Mouse (Mus musculus) forebrain, embryonic 15.5 days (tissue): ENCODE results near the gene Myo18b. TPM values are rescaled to one million over a fixed set of nuclear protein-coding genes. Genes with fewer than 3 reads are reported as not detected.

Experiments used
- ATAC-seq: fragments of 200-750 bp; cut with Nextera tagmentation; replicated peaks from 2 replicates; pipeline ENCODE4 v1.8.0; 2017; ENCODE audit warnings: mild to moderate bottlenecking, moderate TSS enrichment, moderate library complexity
- H3K27ac ChIP-seq: fragments of 300-500 bp; sonication (generic); replicated peaks from 2 replicates; pipeline ENCODE4 v1.5.1; 2015; ENCODE audit warnings: mild to moderate bottlenecking, inconsistent platforms
- H3K27me3 ChIP-seq: fragments of 300-500 bp; sonication (generic); 2 replicates; pipeline ENCODE4 v1.6.1; 2015; ENCODE audit warnings: inconsistent platforms
- H3K36me3 ChIP-seq: fragments of 300-500 bp; sonication (generic); 2 replicates; pipeline ENCODE4 v1.6.1; 2015; ENCODE audit warnings: mild to moderate bottlenecking, inconsistent platforms
- H3K4me1 ChIP-seq: fragments of 300-500 bp; sonication (generic); 2 replicates; pipeline ENCODE4 v1.6.1; 2015; ENCODE audit warnings: inconsistent platforms
- H3K4me2 ChIP-seq: fragments of 300-500 bp; sonication (generic); replicated peaks from 2 replicates; pipeline ENCODE4 v1.6.1; 2015; ENCODE audit warnings: mild to moderate bottlenecking, inconsistent platforms
- H3K4me3 ChIP-seq: fragments of 300-500 bp; sonication (generic); 2 replicates; pipeline ENCODE4 v1.5.1; 2015; ENCODE audit warnings: mild to moderate bottlenecking, inconsistent platforms
- H3K9ac ChIP-seq: fragments of 300-500 bp; sonication (generic); replicated peaks from 2 replicates; pipeline ENCODE4 v1.6.1; 2015; ENCODE audit warnings: mild to moderate bottlenecking, inconsistent platforms
- H3K9me3 ChIP-seq: fragments of 300-500 bp; sonication (generic); 2 replicates; pipeline ENCODE4 v1.6.1; 2016; ENCODE audit warnings: inconsistent platforms
- WGBS: fragments of 180-500 bp; shearing (Covaris S2); methylation state at CpG from one replicate; pipeline ENCODE4 v1.1.7; 2015; ENCODE audit warnings: mixed read lengths; 5-methylcytosine and 5-hydroxymethylcytosine counted together
- polyA plus RNA-seq: library from polyadenylated mRNA; unstranded; fragments of >200 nt; fragmentation: Nextera tagmentation; extraction: Ambion mirVana; gene quantifications from 2 replicates; pipeline ENCODE4 v1.2.1, GENCODE M21; 2015

The Myo18b gene
- polyA plus RNA-seq, 1 experiment from 2014 or later: 1.2 TPM

DNA sequence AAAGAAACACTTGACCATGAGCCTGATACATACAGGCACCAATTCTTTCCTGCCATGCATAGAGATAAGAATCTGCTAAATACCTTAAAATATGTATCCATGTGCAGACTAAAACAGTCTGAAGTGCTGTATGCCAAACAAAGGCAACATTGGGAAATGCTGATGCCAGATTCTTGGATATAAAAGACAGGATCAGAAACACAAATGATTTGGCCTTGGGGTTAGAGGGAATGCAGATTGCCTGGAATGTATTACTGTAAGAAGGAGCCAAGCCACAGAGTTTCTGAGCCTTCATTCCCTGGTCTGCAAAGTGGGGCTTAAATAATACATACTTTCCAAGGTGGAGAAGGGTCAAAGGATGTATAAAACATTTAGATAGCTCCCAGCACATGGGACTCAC, 61.3 kb downstream of the Myo18b start:
- ATAC-seq: no peak
- H3K27ac ChIP-seq: peak overlapping the region; percentile 54
- H3K4me1 ChIP-seq: 0 out of 2 replicates have a peak, but pooled peaks cover 3% of the 10 kb centered on the region
- no peaks in the 10 kb centered on the region for H3K9me3 ChIP-seq
- no peaks in the 10 kb centered on the region for H3K36me3 ChIP-seq
- H3K27me3 ChIP-seq: no peaks in the 10 kb centered on the region
- no peak overlapping the region for H3K4me3 ChIP-seq
- H3K9ac ChIP-seq: no peak overlapping the region
- no peak overlapping the region for H3K4me2 ChIP-seq

DNA sequence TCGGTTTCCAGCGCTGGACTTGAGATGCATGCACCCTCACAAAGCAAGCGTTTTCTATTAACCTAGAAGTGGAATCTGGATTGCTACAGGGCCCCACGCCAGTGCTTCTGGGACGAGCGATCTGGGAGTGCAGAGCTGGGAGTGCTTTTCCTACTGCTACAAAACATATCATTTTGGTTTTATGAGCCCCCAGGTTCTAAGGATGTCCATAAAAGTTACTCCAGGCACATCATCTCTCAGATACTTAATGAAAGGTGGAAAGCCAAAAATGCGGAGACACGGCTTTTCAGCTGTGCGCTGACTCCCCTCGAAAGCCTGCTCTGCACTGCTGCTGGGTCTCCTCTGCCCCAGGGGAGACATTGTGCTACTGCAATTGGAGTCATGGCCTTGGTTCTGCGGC, 62.3 kb downstream of the Myo18b start:
- 79% methylated on average over 11 of the region's 11 CpGs for WGBS
- peak overlapping the region; percentile 54; the same call in 1 of the 2 replicates for H3K27ac ChIP-seq

DNA sequence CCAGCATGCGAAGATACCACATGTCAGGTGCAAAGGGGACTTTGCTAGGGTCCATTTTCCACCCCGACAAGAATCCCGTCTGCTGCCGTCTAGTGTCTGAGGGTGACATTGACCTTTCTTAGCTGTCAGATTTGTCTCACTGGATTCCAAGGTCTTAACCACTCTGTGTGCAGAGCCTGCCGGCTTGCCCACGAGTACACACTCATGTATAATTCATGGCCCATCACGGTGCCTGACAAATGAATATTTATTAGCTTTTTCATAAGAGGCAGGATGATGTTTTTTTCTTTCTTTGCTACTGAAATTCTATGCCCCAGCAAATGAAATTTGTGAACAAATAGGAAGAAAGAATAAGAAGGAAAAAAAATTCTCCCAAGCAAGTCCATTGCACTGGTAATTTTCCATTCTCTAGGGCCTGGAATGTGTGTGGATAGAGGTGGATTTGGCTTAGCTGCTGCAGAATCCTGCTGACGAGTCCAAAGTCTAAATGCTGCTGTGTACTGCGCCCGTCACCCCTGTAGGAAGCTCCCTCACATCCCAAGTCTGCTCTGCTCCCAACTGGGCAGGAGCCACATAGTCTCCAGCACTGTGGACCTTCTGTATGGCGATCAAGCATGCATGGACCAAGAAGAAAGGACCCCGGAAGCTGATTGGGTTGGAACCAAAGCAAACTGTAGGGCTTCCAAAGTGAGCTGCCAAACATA, 70.9 kb downstream of the Myo18b start:
- Histone ChIP-seq H3K9me3 (no peaks in the 10 kb centered on the region), H3K9ac (no peak overlapping the region), H3K36me3 (no peaks in the 10 kb centered on the region), H3K4me2 (no peak overlapping the region), H3K4me1 (peaks cover 17% of the 10 kb centered on the region), H3K27me3 (no peaks in the 10 kb centered on the region), H3K27ac (peak overlapping the region; percentile 85), H3K4me3 (no peak overlapping the region)
- ATAC-seq: peak; percentile 76
- 35% methylated on average over 12 of the region's 12 CpGs for WGBS

More for the DNA sequence above, 62.3 kb downstream of the Myo18b start:
- Histone ChIP-seq H3K9me3 (no peaks in the 10 kb centered on the region), H3K36me3 (no peaks in the 10 kb centered on the region), H3K4me1 (0 out of 2 replicates have a peak, but pooled peaks cover 3% of the 10 kb centered on the region), H3K4me3 (no peak overlapping the region), H3K4me2 (no peak overlapping the region), H3K27me3 (no peaks in the 10 kb centered on the region), H3K9ac (no peak overlapping the region)
- ATAC-seq: no peak

DNA sequence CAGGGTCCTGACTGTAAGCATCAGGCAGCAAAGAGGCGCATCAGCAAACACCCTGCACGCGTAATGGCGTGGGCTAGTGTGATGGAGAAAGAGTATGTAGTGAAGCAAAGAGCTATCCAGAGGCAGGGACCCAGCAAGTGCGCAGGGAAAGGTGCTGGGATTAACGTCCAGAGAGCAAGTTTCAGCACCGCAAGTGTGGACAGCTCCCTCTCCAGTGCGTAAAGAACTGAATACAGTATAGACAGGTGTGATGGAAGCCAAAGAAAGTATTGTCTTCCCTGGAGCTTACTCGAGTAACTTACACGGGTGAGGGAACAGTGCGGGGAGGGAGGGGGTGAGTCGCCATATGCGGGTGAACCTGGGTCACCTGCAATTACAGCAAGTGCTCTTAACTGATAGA, 71.8 kb downstream of the Myo18b start:
- H3K9me3 ChIP-seq: no peaks in the 10 kb centered on the region
- H3K27me3 ChIP-seq: no peaks in the 10 kb centered on the region
- H3K27ac ChIP-seq: no peak overlapping the region
- no peak overlapping the region for H3K4me3 ChIP-seq
- ATAC-seq: no peak
- H3K4me2 ChIP-seq: no peak overlapping the region
- H3K36me3 ChIP-seq: no peaks in the 10 kb centered on the region
- no peak overlapping the region for H3K9ac ChIP-seq
- H3K4me1 ChIP-seq: peaks cover 17% of the 10 kb centered on the region
- 37% methylated on average over 13 of the region's 13 CpGs for WGBS

DNA sequence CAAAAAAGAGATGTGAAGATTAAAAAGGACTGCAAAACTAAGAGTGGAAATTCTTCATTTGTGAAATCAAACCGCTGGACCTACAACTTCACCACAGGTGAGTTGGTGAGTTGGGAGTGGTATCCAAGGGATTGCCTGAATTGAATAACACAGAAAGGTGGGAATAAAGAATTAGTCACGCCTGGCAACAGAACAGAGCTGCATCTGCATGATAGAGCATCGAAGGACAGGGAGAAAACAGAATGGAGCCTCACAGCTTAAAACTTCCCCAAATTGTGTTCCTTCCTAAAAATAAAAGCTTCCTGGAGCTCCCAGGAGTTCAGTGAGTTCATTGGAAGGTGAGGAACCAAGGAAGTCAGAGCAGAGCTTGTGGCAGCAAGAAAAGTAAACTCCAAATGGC, 73.7 kb downstream of the Myo18b start:
- Histone ChIP-seq H3K9ac (no peak overlapping the region), H3K4me3 (no peak overlapping the region), H3K4me1 (peaks cover 17% of the 10 kb centered on the region), H3K9me3 (no peaks in the 10 kb centered on the region), H3K4me2 (no peak overlapping the region), H3K36me3 (no peaks in the 10 kb centered on the region), H3K27me3 (no peaks in the 10 kb centered on the region), H3K27ac (no peak overlapping the region)
- ATAC-seq: no peak
- 69% methylated on average over 3 of the region's 3 CpGs for WGBS

DNA sequence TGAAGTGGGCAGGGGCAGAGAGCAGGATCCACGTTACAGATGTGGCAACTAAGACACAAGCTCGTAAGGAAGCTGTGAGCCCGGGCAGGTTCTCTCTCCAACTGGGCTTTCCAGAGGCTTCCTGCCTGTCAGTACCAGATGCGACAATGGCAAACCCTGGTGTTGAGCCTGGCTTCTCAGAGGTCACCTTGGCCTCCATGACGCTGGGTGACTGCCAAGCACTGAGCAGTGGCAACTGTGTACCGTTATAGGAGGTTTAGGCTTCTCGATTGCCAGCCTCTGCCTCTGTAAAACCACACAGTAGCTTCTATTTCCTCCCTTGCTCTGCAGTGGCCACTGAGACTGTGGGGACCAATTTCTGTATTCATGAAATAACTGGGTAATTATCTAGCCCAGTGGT, 81.1 kb downstream of the Myo18b start:
- Histone ChIP-seq H3K27ac (no peak overlapping the region), H3K9me3 (no peaks in the 10 kb centered on the region), H3K27me3 (no peaks in the 10 kb centered on the region), H3K4me3 (no peak overlapping the region), H3K36me3 (no peaks in the 10 kb centered on the region), H3K4me1 (no peaks in the 10 kb centered on the region), H3K4me2 (no peak overlapping the region), H3K9ac (no peak overlapping the region)
- WGBS: 80% methylated on average over 7 of the region's 7 CpGs
- no peak for ATAC-seq

DNA sequence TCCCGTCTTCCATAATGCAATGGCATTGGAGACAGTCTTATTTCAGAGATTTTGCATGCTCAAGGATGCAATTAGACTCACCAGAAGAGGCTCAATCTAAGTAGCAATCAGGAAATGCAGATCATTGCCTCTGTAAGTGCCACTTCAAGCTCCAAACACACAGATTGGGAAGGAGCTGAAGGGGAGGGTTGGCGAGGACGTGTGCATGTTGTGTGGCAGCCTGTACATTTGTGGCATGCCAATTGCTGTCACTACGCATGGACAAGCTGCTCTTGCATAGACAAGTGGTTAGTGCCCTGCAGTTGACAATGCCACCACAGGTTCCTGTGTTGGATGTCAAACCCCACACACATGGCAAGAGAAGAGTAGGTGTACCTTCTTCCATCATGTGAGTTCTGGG, 88.5 kb downstream of the Myo18b start:
- Histone ChIP-seq H3K27ac (no peak overlapping the region), H3K9me3 (no peaks in the 10 kb centered on the region), H3K4me1 (no peaks in the 10 kb centered on the region), H3K4me2 (no peak overlapping the region), H3K4me3 (no peak overlapping the region), H3K9ac (no peak overlapping the region), H3K27me3 (no peaks in the 10 kb centered on the region), H3K36me3 (no peaks in the 10 kb centered on the region)
- WGBS: 70% methylated on average over 4 of the region's 4 CpGs
- no peak for ATAC-seq

DNA sequence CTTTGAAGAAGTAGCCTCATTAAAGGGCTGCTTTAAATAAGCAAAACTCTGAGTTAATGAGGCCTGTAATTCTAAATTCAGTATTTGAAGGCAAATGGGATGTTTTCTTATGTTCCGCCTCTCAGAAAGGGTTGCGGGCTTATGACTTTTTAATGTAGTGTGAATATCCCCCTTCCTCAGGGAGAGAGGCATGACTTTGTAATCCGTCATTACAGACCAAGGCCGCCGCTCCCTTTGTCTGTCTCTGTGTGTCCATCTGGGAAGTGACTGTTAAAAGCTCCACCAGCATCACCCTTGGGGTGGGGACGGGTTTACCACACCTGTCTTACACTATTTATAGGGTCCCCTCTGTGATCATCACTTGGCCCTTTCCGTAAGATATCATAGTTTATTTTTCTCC, 100.1 kb downstream of the Myo18b start:
- Histone ChIP-seq H3K4me2 (no peak overlapping the region), H3K9ac (no peak overlapping the region), H3K9me3 (no peaks in the 10 kb centered on the region), H3K27me3 (no peaks in the 10 kb centered on the region), H3K4me3 (no peak overlapping the region), H3K27ac (no peak overlapping the region), H3K36me3 (no peaks in the 10 kb centered on the region), H3K4me1 (0 out of 2 replicates have a peak, but pooled peaks cover 2% of the 10 kb centered on the region)
- ATAC-seq: no peak
- WGBS: 49% methylated on average over 7 of the region's 7 CpGs

DNA sequence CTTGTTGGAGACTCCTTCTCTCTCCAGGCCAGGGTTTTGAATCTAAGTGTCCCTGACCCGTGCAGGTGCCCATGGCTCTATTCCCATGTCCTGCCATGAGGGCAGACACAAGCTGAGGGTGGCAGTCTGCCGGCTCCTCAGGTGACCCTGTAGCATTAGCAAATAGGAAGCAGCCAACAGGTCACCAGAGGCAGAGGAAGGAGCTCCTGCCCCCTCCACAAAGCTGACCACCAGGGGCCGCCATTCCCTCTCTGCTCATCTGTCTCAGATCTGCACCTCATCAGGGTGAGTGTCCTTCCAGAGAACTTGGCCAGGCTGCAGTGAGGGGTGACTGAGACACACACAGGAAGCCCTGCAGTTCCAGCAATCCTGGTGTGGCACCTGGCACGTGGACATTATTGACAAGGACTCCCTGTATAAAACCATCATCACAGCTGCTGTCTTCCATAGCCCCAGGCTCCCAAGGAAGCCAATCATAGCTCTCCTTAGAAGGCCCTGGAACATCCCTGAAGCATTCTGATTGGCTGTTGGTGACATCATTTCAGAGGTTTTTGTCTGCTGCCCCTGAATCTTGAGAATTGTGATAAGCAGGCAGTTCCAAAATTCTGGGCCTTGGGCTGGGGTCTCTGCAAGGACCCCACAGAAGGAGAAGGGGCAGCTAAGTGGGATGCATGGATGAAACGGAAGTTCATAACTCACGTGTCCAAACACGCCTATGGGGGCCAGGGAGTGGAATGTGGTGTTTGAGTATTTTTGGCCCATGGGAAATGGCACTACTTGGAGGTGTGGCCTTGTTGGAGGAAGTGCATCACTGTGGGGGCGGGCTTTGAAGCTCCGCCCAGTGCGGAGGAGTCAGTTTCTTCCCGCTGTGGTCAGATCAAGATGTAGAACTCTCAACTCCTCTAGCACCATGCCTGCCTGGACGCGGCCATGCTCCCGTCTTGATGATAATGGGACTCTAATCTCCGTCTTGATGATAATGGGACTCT, 104.1 kb downstream of the Myo18b start:
- H3K36me3 ChIP-seq: no peaks in the 10 kb centered on the region
- H3K4me3 ChIP-seq: no peak overlapping the region
- H3K9me3 ChIP-seq: no peaks in the 10 kb centered on the region
- 0 out of 2 replicates have a peak, but pooled peaks cover 2% of the 10 kb centered on the region for H3K4me1 ChIP-seq
- H3K4me2 ChIP-seq: no peak overlapping the region
- no peak overlapping the region for H3K27ac ChIP-seq
- H3K9ac ChIP-seq: no peak overlapping the region
- WGBS: 82% methylated on average over 15 of the region's 15 CpGs
- H3K27me3 ChIP-seq: no peaks in the 10 kb centered on the region
- no peak for ATAC-seq

DNA sequence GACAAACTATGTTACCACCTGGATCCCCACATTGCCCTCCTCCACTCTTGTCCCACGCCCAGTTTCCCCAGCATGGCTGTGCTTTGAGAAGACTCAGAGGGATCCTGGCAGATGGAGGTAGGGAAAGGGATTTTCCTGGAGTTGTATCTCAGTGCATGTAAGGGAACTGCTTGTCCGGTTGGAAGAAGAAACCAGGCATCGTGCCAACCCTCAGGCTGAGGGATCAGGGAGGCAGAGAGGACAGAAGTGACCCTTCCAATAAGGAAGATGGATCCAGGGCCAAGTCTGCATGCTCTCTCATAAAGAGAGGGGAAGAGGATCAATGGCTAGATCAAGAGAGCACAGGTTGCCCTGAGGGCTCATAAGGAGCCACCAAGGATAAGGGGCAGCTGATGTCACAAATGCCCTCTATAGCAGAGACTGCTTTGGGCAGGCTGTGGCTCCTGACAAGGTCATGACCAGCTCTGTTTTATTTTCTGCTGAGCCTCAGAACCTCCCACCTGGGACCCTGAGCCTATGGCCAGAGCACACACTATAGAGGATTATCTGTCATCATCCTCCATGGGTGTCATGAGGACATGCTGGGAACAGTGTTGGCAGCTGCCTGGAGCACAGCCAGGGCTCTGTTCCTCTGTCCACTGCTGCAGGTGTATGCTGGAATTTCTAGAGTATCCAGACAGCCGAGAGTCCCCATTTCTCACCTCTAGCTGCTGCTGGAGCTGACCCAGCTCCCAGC, 105.6 kb downstream of the Myo18b start:
- H3K4me1 ChIP-seq: no peaks in the 10 kb centered on the region
- ATAC-seq: no peak
- H3K27me3 ChIP-seq: no peaks in the 10 kb centered on the region
- no peaks in the 10 kb centered on the region for H3K9me3 ChIP-seq
- WGBS: 60% methylated on average over 4 of the region's 4 CpGs
- H3K9ac ChIP-seq: no peak overlapping the region
- no peak overlapping the region for H3K27ac ChIP-seq
- no peak overlapping the region for H3K4me3 ChIP-seq
- H3K36me3 ChIP-seq: no peaks in the 10 kb centered on the region
- H3K4me2 ChIP-seq: no peak overlapping the region

DNA sequence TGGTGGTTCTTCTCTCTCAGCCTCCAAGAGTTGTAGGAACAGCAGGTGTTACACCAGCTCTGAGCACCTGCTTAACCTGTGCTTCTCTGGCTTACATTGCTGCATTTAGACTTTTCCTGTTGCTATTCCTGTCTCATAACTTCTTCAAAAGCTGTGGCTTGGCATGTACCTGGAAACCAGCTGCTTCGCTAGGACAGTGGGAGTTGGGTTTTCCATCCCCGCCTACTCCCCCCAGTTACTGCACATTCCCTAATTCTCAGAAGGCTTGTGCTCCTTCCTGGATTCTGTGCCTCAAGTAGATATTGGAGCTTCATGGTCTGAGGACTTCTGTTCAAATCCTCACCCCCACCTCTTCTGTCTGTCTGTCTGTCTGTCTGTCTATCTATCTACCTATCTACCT, 107.7 kb downstream of the Myo18b start:
- no peaks in the 10 kb centered on the region for H3K9me3 ChIP-seq
- WGBS: 92% methylated on average over 2 of the region's 2 CpGs
- H3K27ac ChIP-seq: no peak overlapping the region
- no peaks in the 10 kb centered on the region for H3K4me1 ChIP-seq
- H3K4me2 ChIP-seq: no peak overlapping the region
- H3K4me3 ChIP-seq: no peak overlapping the region
- no peaks in the 10 kb centered on the region for H3K27me3 ChIP-seq
- no peak overlapping the region for H3K9ac ChIP-seq
- no peaks in the 10 kb centered on the region for H3K36me3 ChIP-seq
- no peak for ATAC-seq

DNA sequence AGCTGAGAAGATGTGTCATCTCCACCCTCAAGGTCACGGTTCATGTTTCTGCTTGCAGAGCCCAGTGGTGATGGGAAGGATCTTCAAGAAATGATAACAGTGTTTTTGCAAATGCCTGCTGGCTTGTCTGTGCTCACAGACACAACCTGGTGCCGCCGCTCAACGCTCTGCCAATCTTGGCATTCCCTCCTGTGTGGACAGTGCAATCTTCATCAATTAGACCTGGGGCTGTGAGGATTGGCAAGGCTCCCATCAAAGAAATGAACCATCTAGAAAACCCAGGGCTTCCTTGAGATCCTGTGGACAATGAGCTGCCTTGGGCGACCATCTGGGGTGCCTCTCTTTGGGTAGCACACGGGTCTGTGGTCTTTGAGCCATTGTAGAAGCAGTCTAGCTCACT, 109.4 kb downstream of the Myo18b start:
- Histone ChIP-seq H3K36me3 (no peaks in the 10 kb centered on the region), H3K4me3 (no peak overlapping the region), H3K27me3 (no peaks in the 10 kb centered on the region), H3K27ac (no peak overlapping the region), H3K9ac (no peak overlapping the region), H3K4me1 (no peaks in the 10 kb centered on the region), H3K4me2 (no peak overlapping the region), H3K9me3 (no peaks in the 10 kb centered on the region)
- 88% methylated on average over 6 of the region's 6 CpGs for WGBS
- ATAC-seq: no peak
